In the genomic region with DNA sequence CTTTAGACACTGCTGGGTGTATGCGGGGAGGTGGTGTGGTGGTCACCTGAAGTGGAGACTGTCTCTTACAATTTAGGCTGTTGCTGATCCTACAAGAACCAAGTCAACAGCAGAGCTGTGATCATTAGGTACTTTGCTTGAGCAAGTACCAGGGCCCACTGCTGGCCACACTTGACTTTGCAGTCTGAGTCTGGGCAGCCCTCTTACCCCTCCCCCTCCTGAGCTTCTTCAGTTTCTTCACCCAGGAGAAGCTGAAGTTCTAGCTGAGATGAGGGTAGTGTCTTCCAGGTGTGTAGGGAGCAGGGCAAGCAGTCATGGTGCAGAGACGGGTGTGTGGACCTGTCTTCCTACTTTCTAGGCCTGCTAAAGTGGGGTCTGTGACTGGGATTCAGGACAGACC, we compare ENCODE assay signal across 9 mouse cellular contexts. TPM values are rescaled to one million over a fixed set of nuclear protein-coding genes. Genes with fewer than 3 reads are reported as not detected.
DNase-seq lines count a peak whose midpoint lies in the region; ATAC-seq and TF ChIP-seq lines count a peak whose summit lies in the region.
"Had no signal": no experiment of that assay in that cellular context is flagged by ENCODE, and none has a peak within 500 bp of the region (broad histone marks: within the 10 kb centered on the region; RNA-seq: fewer than 3 reads in every experiment).

No protein-coding gene starts in this region.

- no peaks in the 10 kb centered on the region for H3K9me3 ChIP-seq in kidney, embryonic 14.5 days (ENCODE audit: control insufficient read depth, low read length)
- H3K9me3 ChIP-seq in liver, postnatal 0 days (ENCODE audit: low read length), result no peaks in the 10 kb centered on the region

- no peak overlapping the region for H3K27ac ChIP-seq in thymus, adult 2 months (ENCODE audit: control insufficient read depth, insufficient read depth, low read length)
- H3K27ac ChIP-seq in kidney, embryonic 14.5 days (ENCODE audit: low read depth, low read length), result no peak overlapping the region
- H3K27ac ChIP-seq in liver, postnatal 0 days (ENCODE audit: low read depth), result no peak overlapping the region
- H3K27ac ChIP-seq: macrophage had no signal

- H3K36me3 ChIP-seq in thymus, adult 2 months (ENCODE audit: control insufficient read depth, insufficient read depth, low read length), result no peaks in the 10 kb centered on the region
- H3K36me3 ChIP-seq in kidney, embryonic 14.5 days (ENCODE audit: control insufficient read depth, insufficient read depth, low read length), result no peaks in the 10 kb centered on the region; the same call in 1 of the 2 replicates
- H3K36me3 ChIP-seq in liver, postnatal 0 days (replicated peaks; ENCODE audit: insufficient read depth, low read length), result no peaks in the 10 kb centered on the region

- no peak for TF ChIP-seq EP300 in liver, postnatal 0 days (IDR thresholded peaks at IDR 0.05; ENCODE audit: low read depth)

- DNase-seq in thymus, adult 2 months, result peak; percentile 28
- no peak for DNase-seq in thymus, adult 18-20 months
- DNase-seq in cerebellum, postnatal 10 days, result peak; percentile 75 to 79
- peak; percentile 40 for DNase-seq in gastrocnemius, postnatal 14 days
- peak; percentile 17 for DNase-seq in liver, postnatal 0 days
- DNase-seq in retina, embryonic 14.5 days (ENCODE audit: low spot score), result peak; percentile 68

- no peak for TF ChIP-seq POLR2A in thymus, adult 2 months (IDR thresholded peaks at IDR 0.05; ENCODE audit: control insufficient read depth, extremely low read depth, insufficient read depth, low read length, poor library complexity)

- no peak overlapping the region for H3K4me3 ChIP-seq in thymus, adult 2 months (ENCODE audit: control insufficient read depth, insufficient read depth, low read length)
- H3K4me3 ChIP-seq in kidney, embryonic 14.5 days (ENCODE audit: low read length), result no peak overlapping the region
- H3K4me3 ChIP-seq in liver, postnatal 0 days (ENCODE audit: low read depth, low read length), result no peak overlapping the region

- 0 out of 2 replicates have a peak, but pooled peaks have one; percentile 11 for ATAC-seq in kidney, embryonic 14.5 days (ENCODE audit: low FRiP score, low TSS enrichment)
- ATAC-seq in liver, postnatal 0 days, result no peak
- no peak for ATAC-seq in erythroid progenitor cell, adult 5-6 weeks (replicated peaks; ENCODE audit: low FRiP score, poor library complexity, severe bottlenecking)

- no peak for TF ChIP-seq CTCF in thymus, adult 2 months (IDR thresholded peaks at IDR 0.05; ENCODE audit: borderline replicate concordance, control insufficient read depth, extremely low read depth, insufficient read depth, low read length, poor library complexity)
- peak; percentile 17; the same call in 1 of the 2 replicates for TF ChIP-seq CTCF in liver, postnatal 0 days (IDR thresholded peaks at IDR 0.05; ENCODE audit: low read depth)

- no peak overlapping the region for H3K9ac ChIP-seq in kidney, embryonic 14.5 days (ENCODE audit: low read depth, low read length)
- no peak overlapping the region for H3K9ac ChIP-seq in liver, postnatal 0 days (replicated peaks)

- H3K4me2 ChIP-seq in kidney, embryonic 14.5 days (replicated peaks; ENCODE audit: low read depth, low read length), result peak overlapping the region; percentile 27
- 0 out of 2 replicates have a peak overlapping the region, but pooled peaks have one; percentile 34 for H3K4me2 ChIP-seq in liver, postnatal 0 days (ENCODE audit: low read depth, low read length)

- H3K4me1 ChIP-seq in thymus, adult 2 months (replicated peaks; ENCODE audit: control insufficient read depth, insufficient read depth, low read length), result peaks cover 3% of the 10 kb centered on the region
- peaks cover 8% of the 10 kb centered on the region; the same call in 1 of the 2 replicates for H3K4me1 ChIP-seq in kidney, embryonic 14.5 days (ENCODE audit: control insufficient read depth, insufficient read depth, low read length)
- peaks cover 8% of the 10 kb centered on the region for H3K4me1 ChIP-seq in liver, postnatal 0 days (ENCODE audit: insufficient read depth)

- intact Hi-C loops in gastrocnemius, postnatal 14 days (cut with DNase I; ENCODE audit: low total_unique reads), result no loop called here

- H3K27me3 ChIP-seq in thymus, adult 2 months (ENCODE audit: control insufficient read depth, insufficient read depth, low read length), result no peaks in the 10 kb centered on the region; the same call in 1 of the 2 replicates
- no peaks in the 10 kb centered on the region for H3K27me3 ChIP-seq in kidney, embryonic 14.5 days (ENCODE audit: control insufficient read depth, insufficient read depth, low read length)
- no peaks in the 10 kb centered on the region for H3K27me3 ChIP-seq in liver, postnatal 0 days (ENCODE audit: insufficient read depth, low read length)

- 51% methylated on average over 2 of the region's 2 CpGs for WGBS in thymus, adult 2 months
- 74% methylated on average over 2 of the region's 2 CpGs for WGBS in kidney, embryonic 14.5 days
- 61% methylated on average over 2 of the region's 2 CpGs for WGBS in liver, postnatal 0 days (ENCODE audit: insufficient replicate concordance)

RNA-seq across cellular contexts. Expression of gene Bmyc, which starts 1.6 kb away (rescaled TPM):
- 36.4 and 43.2 TPM in 2 replicates for polyA plus RNA-seq in thymus, adult 2 months (2012; rRNA removed)
- total RNA-seq in gastrocnemius, postnatal 14 days (2021), result 10 to 100 TPM; 10.9 to 15.5 TPM
- 83.2 and 93.7 TPM in 2 replicates for polyA plus RNA-seq in kidney, embryonic 14.5 days (2014; fragmentation: Nextera tagmentation; extraction: Ambion mirVana)
- 9.4 and 10.1 TPM in 2 replicates for polyA plus RNA-seq in liver, postnatal 0 days (2015; fragmentation: Nextera tagmentation; extraction: Ambion mirVana)
- 2.5 and 3.2 TPM in 2 replicates for total RNA-seq in erythroid progenitor cell, adult 5-6 weeks (2015; ENCODE audit: low replicate concordance)
- total RNA-seq in erythroid progenitor cell, adult 5-6 weeks (2017; ENCODE audit: low replicate concordance), result not detected in 2 replicates

RNA-seq across cellular contexts. Expression of gene Obp2a, which starts 8.3 kb away (rescaled TPM):
- 0.45 and 0.54 TPM in 2 replicates for polyA plus RNA-seq in thymus, adult 2 months (2012; rRNA removed)
- total RNA-seq in gastrocnemius, postnatal 14 days (2021), result not detected
- not detected in 2 replicates for polyA plus RNA-seq in kidney, embryonic 14.5 days (2014; fragmentation: Nextera tagmentation; extraction: Ambion mirVana)
- polyA plus RNA-seq in liver, postnatal 0 days (2015; fragmentation: Nextera tagmentation; extraction: Ambion mirVana), result not detected in 2 replicates
- not detected in 2 replicates for total RNA-seq in erythroid progenitor cell, adult 5-6 weeks (2015; ENCODE audit: low replicate concordance)
- not detected in 2 replicates for total RNA-seq in erythroid progenitor cell, adult 5-6 weeks (2017; ENCODE audit: low replicate concordance)
- polyA plus RNA-seq: macrophage had no signal

RNA-seq across cellular contexts. Expression of gene Lcn10, which starts 25.6 kb away (rescaled TPM):
- 0.73 and 0.84 TPM in 2 replicates for polyA plus RNA-seq in thymus, adult 2 months (2012; rRNA removed)
- total RNA-seq in gastrocnemius, postnatal 14 days (2021), result not detected
- not detected in 2 replicates for polyA plus RNA-seq in kidney, embryonic 14.5 days (2014; fragmentation: Nextera tagmentation; extraction: Ambion mirVana)
- not detected in 2 replicates for polyA plus RNA-seq in liver, postnatal 0 days (2015; fragmentation: Nextera tagmentation; extraction: Ambion mirVana)
- not detected in 2 replicates for total RNA-seq in erythroid progenitor cell, adult 5-6 weeks (2015; ENCODE audit: low replicate concordance)
- total RNA-seq in erythroid progenitor cell, adult 5-6 weeks (2017; ENCODE audit: low replicate concordance), result not detected in 2 replicates
- polyA plus RNA-seq: macrophage had no signal

RNA-seq across cellular contexts. Expression of gene Obp2b, which starts 28.7 kb away (rescaled TPM):
- not detected in 2 replicates for polyA plus RNA-seq in thymus, adult 2 months (2012; rRNA removed)
- not detected for total RNA-seq in gastrocnemius, postnatal 14 days (2021)
- polyA plus RNA-seq in kidney, embryonic 14.5 days (2014; fragmentation: Nextera tagmentation; extraction: Ambion mirVana), result not detected in 2 replicates
- not detected in 2 replicates for polyA plus RNA-seq in liver, postnatal 0 days (2015; fragmentation: Nextera tagmentation; extraction: Ambion mirVana)
- total RNA-seq in erythroid progenitor cell, adult 5-6 weeks (2015; ENCODE audit: low replicate concordance), result not detected in 2 replicates
- not detected in 2 replicates for total RNA-seq in erythroid progenitor cell, adult 5-6 weeks (2017; ENCODE audit: low replicate concordance)
- polyA plus RNA-seq: macrophage had no signal

RNA-seq across cellular contexts. Expression of gene Lcn6, which starts 31.5 kb away (rescaled TPM):
- 0.20 and 0.26 TPM in 2 replicates for polyA plus RNA-seq in thymus, adult 2 months (2012; rRNA removed)
- total RNA-seq in gastrocnemius, postnatal 14 days (2021), result not detected
- polyA plus RNA-seq in kidney, embryonic 14.5 days (2014; fragmentation: Nextera tagmentation; extraction: Ambion mirVana), result not detected in 2 replicates
- not detected in 2 replicates for polyA plus RNA-seq in liver, postnatal 0 days (2015; fragmentation: Nextera tagmentation; extraction: Ambion mirVana)
- not detected in 2 replicates for total RNA-seq in erythroid progenitor cell, adult 5-6 weeks (2015; ENCODE audit: low replicate concordance)
- not detected in 2 replicates for total RNA-seq in erythroid progenitor cell, adult 5-6 weeks (2017; ENCODE audit: low replicate concordance)
- polyA plus RNA-seq: macrophage had no signal

Comparison
In these comparisons a context has a peak if more than half of its experiments do, and no peak if none do; other contexts are left out.
1. DNase-seq: peak in thymus, adult 2 months (single experiment), cerebellum, postnatal 10 days (2 of 2), gastrocnemius, postnatal 14 days (single experiment), liver, postnatal 0 days (single experiment) and retina, embryonic 14.5 days (single experiment); none in thymus, adult 18-20 months (0 of 2).